Mouse (Mus musculus) ES-E14 (cell line): ENCODE data around the gene Kndc1.

Experiments
- CHD2 ChIP-seq: IDR thresholded peaks from 2 replicates; pipeline ENCODE4 v1.6.1; 2014; ENCODE audit warnings: mild to moderate bottlenecking, low read depth, low read length, inconsistent platforms
- HCFC1 ChIP-seq: IDR thresholded peaks from 2 replicates; pipeline ENCODE4 v1.6.1; 2012; ENCODE audit warnings: low read length, inconsistent platforms, borderline replicate concordance; ENCODE audit not compliant: insufficient read depth
- ZC3H11A ChIP-seq: IDR thresholded peaks from 2 replicates; pipeline ENCODE4 v1.6.1; 2012; ENCODE audit warnings: low read depth, mild to moderate bottlenecking, inconsistent platforms, low read length, borderline replicate concordance

GRCm38 (mm10) chr7:139949893-139950282 lies 55.4 kb downstream of the Kndc1 start:
- TF ChIP-seq ZC3H11A: no peak
- TF ChIP-seq HCFC1: no peak
- no peak for TF ChIP-seq CHD2
